Mouse (Mus musculus): ENCODE measurements around the gene Ell.
"Not testable (repeated sequence)": the region's sequence is repeated elsewhere in the genome, so short reads cannot be mapped to it uniquely, and the experiment has no call there.

Ell gene

GRCm38 (mm10) chr8:70507027-70507393 lies 32.2 kb upstream of the Ell start:
- no peak for DNase-seq

- DNase-seq, result no peak
Observed at GRCm38 (mm10) chr8:70509281-70509952, 29.8 kb upstream of the Ell start.

GRCm38 (mm10) chr8:70510228-70510915 lies 28.9 kb upstream of the Ell start, which contains the start of gene Uba52:
Gene Uba52 (minus strand): TSS chr8:70510801.
- peak; percentile 98 for DNase-seq

GRCm38 (mm10) chr8:70511174-70511573 lies 28.1 kb upstream of the Ell start:
- not testable (repeated sequence) for DNase-seq

GRCm38 (mm10) chr8:70511770-70512169 lies 27.5 kb upstream of the Ell start:
- DNase-seq, result no peak

- DNase-seq, result no peak
Observed at GRCm38 (mm10) chr8:70512253-70512903, 26.9 kb upstream of the Ell start.

- no peak for DNase-seq
Observed at GRCm38 (mm10) chr8:70513441-70513840, 25.8 kb upstream of the Ell start.

GRCm38 (mm10) chr8:70517940-70518643 lies 21.2 kb upstream of the Ell start:
- DNase-seq, result no peak

GRCm38 (mm10) chr8:70519043-70519442 lies 20.2 kb upstream of the Ell start:
- no peak for DNase-seq

GRCm38 (mm10) chr8:70519606-70520005 lies 19.7 kb upstream of the Ell start:
- no peak for DNase-seq

GRCm38 (mm10) chr8:70522592-70523403 lies 16.5 kb upstream of the Ell start:
- DNase-seq, result peak; percentile 97

GRCm38 (mm10) chr8:70527111-70527511 lies 12.1 kb upstream of the Ell start:
- no peak for DNase-seq

- DNase-seq, result peak; percentile 97
Observed at GRCm38 (mm10) chr8:70527512-70528181, 11.6 kb upstream of the Ell start, which contains the start of the genes Fkbp8 and Kxd1. Gene Fkbp8 (plus strand): TSS chr8:70527724. Gene Kxd1 (minus strand): TSS chr8:70527956.

GRCm38 (mm10) chr8:70528182-70528797 lies 11.0 kb upstream of the Ell start:
- DNase-seq, result no peak

GRCm38 (mm10) chr8:70529299-70529698 lies 10.0 kb upstream of the Ell start:
- DNase-seq, result no peak

GRCm38 (mm10) chr8:70529741-70530161 lies 9.5 kb upstream of the Ell start:
- DNase-seq, result no peak

- DNase-seq, result no peak
Observed at GRCm38 (mm10) chr8:70530314-70530713, 8.9 kb upstream of the Ell start.

GRCm38 (mm10) chr8:70534281-70534680 lies 5.0 kb upstream of the Ell start:
- DNase-seq, result no peak

GRCm38 (mm10) chr8:70535221-70535620 lies 4.0 kb upstream of the Ell start:
- no peak for DNase-seq

- no peak for DNase-seq
Observed at GRCm38 (mm10) chr8:70535701-70536100, 3.6 kb upstream of the Ell start.

- peak; percentile 82 for DNase-seq
Observed at GRCm38 (mm10) chr8:70538024-70538579, 1.2 kb upstream of the Ell start.
